Mouse (Mus musculus) lung, postnatal 25 days (tissue): Measurements from ENCODE around the gene Akap1.

Source experiments
- DNase-seq: peaks from one replicate; pipeline ENCODE4 v3.0.0; 2022; ENCODE audit warnings: low spot score

The Akap1 gene

DNA sequence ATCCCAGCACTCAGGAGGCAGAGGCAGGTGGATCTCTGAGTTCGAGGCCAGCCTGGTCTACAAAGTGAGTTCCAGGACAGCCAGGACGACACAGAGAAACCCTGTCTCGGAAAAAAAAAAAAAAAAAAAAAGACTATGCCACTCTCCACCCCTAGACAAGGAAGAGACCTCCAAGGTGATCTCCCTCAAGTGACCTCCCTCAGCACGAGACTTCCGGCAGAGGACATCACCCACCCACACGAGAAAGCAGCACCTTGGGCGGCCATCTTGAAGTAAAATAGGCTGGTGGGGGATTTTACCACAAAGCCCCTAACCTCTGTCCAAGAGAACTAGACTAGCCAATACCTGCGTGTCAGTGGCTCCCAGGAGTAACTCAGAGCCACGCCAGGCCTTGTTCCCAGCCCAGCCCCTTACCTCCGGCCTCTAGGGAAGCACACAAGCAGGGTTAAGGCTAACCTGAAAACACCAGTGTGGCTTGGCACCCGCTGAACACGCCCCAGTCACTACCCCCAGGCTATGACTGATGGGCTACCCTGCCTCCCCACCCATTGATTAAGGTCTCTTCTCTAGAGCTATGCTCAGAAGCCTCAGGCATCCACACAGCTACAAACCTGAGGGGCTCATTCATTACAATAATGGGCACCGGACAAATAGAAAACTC, 21.9 kb downstream of the Akap1 start:
- no peak for DNase-seq

DNA sequence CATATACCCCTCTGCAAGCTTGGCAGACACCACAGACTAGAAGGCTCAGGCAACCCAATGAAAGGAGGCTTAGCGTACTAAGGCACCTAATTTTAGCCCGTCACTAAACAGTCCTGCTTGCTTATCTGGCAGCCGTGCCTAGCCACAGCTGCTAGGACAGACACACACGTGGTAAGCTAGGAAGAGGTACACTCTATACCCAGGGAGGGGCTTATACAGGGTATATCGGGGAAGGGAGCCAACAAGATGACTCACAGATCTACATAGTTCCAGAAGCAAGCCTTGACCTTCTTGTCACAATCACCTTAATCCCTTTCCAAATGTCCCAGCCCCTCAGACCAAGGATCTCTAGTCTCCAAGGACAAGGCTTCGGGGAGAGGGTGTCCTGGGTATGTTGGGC, 23.0 kb downstream of the Akap1 start:
- DNase-seq: no peak

GRCm38 (mm10) chr11:88840724-88841350, 23.5 kb downstream of the Akap1 start:
- DNase-seq: no peak

GRCm38 (mm10) chr11:88840292-88840691, 24.1 kb downstream of the Akap1 start:
- no peak for DNase-seq

DNA sequence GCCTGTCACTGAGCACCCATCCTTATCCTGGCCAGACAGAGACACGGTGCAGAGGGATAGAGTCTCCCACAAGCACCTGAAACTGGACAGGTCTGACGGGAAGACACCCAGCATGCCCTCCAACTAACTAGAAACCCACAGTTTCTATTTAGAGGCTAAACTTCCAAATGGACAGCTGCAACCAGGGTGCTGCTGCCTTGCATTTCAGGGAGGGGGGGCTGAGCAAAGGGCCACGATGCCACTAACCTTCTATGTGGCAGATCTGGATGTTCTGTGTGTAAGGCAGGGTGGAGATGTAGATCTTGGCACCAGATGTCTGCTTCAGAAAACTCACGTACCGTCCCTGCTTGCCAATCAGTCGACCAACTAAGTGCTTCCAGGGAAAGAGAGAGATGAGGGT, 25.0 kb downstream of the Akap1 start:
- DNase-seq: no peak

DNA sequence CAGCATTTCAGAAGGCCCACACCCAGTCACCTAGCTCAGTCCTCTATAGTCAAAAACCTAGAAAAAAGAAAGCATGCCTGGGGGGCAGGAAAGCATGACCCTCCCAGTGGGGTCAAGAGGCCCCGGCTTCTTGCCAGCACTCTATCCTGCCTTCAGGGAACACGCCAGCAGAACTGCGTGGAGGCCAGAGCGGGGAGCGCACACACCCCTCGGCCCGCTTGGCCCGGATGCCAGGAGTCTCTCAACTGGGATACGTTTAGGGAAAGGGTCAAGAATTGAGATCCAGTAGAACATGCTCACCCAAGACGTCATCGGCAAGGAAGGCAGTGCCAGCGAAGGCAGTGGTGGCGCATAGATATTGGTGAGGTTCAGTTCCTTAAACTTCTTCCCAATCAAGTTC, 25.8 kb downstream of the Akap1 start:
- DNase-seq: no peak

DNA sequence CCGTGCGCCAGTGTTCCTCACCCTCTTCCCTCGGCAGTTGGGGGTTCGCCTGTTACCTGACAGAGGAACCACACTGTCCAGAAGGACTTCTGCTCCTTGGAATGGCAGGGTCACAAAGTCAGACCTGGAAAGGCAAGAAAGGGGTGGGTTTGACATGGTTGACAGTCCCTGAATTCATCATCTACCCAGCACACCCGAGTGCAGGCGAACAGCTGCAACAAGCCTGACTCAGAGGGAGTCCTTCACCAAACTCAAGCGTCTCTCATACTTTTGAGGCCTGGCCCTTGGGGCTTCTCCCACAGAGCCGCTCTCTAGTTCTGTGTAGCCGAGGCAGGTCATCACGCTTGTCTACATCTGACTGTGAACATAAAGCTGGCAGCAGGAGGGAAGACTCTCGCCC, 29.8 kb downstream of the Akap1 start:
- no peak for DNase-seq

GRCm38 (mm10) chr11:88834134-88834533, 30.3 kb downstream of the Akap1 start:
- DNase-seq: no peak

- DNase-seq: no peak
These were observed 31.3 kb downstream of the Akap1 start for GRCm38 (mm10) chr11:88833099-88833498.

DNA sequence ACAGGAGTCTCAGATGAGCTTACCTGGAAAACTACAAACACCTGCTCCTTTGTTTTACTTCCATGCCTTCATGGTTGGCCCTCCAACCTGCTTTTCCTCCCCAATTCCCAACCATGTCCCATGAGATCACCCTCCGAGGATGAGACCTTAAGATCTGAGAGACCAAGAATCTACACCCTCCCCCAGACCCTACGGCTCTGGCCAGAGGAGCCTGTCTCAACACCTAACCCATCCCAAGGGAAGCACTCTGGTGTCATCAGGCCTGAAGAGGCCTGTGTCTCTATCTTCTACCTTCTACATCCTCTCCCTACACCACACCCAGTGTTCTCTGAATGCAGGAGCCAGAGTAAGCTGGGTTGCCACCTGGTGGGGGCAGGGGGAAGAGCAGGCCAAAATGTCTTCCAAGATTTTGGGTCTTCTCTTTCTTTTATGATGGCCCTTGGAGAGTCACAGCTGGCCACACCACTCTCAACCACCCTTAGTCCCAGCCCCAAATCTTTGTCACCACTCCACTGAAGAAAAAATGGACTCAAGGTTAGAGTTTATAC, 34.1 kb downstream of the Akap1 start:
- DNase-seq: no peak

DNA sequence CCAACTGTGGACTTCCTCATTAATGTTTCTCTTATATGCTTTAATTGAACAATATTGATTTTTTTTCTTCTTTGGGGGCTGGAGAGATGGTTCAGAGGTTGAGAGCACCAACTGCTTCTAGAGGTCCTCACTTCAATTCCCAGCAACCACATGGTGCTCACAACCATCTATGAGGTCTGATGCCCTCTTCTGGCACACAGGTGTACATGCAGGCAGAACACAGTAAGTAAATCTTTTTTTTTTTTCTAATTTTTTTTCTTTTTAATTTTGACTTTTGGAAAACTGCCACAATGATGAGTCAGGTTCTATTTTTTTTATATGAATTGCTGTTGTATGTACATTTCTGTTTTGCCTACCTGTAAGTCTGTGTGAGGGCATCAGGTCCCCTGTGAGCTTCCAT, 35.9 kb downstream of the Akap1 start:
- DNase-seq: no peak

- no peak for DNase-seq
These were observed 38.5 kb downstream of the Akap1 start for GRCm38 (mm10) chr11:88825909-88826308.

- peak; percentile 76 for DNase-seq
These were observed 41.4 kb downstream of the Akap1 start for GRCm38 (mm10) chr11:88822991-88823390.

DNA sequence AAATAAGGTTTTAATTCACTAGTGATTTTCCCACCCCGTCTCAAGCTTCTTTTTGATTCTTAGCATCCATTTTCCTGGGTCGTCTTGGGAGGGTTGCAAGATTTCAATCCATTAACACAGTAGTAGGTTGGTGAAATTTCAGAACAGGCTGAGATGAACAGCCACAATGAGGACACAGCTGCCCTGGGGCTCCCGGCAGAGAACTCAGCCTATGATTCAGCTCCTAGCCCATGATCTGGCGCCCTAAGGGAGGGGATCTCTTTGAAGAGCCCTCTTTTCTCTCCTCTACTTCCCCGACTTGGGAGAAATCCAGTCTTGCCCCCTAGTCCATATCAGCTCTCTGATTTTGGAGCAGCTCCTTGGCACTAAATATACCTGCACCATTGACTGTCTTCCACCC, 41.9 kb downstream of the Akap1 start:
- no peak for DNase-seq

GRCm38 (mm10) chr11:88820742-88821576, 43.4 kb downstream of the Akap1 start:
- DNase-seq: peak; percentile 75

GRCm38 (mm10) chr11:88820253-88820652, 44.1 kb downstream of the Akap1 start:
- DNase-seq: no peak

GRCm38 (mm10) chr11:88817061-88817460, 47.3 kb downstream of the Akap1 start:
- DNase-seq: no peak

DNA sequence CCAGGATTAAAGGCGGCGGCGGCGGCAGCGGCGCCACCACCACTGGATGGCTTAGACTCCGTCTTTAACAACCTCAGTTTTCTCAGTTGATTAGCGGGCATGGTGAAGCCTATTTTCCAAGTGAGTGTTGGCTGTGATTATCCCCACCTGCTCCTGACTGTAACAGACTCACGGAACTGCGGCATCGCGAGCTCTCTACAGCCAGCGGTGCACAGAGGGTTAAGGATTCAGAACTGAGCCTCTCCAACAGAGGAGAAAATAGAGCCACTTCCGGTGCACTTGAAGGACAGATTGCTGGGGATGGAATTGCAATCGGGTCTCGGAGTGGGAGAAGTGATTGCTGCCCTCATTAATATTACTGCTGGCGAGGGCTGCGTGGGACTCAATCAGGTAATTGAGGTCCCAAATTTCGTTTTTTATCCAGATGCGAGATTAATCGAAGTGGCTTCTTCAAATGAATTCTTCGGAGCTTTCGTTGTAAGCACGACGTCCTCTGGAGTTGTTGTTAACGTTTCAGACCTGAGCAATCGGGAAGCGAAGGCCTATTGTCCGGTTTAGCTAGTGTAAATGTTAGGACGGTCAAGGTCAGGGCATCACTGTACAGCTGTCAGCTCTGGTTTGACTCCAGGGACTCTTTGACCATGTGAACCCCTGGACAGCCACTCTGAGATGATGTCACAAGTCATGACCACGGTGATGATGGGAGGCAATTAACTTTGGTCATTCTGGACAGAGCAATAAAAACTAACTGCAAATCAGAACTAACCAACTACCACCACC, 61.0 kb downstream of the Akap1 start:
- DNase-seq: no peak

GRCm38 (mm10) chr11:88796207-88796606, 68.2 kb downstream of the Akap1 start:
- DNase-seq: no peak

DNA sequence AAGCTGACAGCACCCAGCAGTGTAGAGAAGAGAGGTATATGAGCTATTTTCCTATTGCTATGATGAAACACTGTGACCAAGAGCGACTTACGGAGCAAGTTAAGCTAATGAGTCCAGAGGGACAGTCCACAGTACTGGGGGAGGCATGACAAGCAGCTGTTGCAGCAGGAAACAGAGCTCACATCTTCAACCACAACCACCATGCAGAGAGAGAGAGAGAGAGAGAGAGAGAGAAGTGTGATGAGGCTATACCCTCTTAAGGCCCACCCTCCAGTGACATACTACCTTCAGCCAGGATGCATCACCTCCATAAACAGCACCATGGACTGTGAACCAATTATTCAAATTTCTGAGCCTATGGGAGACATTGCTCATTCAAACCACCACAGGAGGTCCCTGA, 74.5 kb downstream of the Akap1 start:
- no peak for DNase-seq

- DNase-seq: peak; percentile 12
These were observed 77.6 kb downstream of the Akap1 start for GRCm38 (mm10) chr11:88786816-88787215.

DNA sequence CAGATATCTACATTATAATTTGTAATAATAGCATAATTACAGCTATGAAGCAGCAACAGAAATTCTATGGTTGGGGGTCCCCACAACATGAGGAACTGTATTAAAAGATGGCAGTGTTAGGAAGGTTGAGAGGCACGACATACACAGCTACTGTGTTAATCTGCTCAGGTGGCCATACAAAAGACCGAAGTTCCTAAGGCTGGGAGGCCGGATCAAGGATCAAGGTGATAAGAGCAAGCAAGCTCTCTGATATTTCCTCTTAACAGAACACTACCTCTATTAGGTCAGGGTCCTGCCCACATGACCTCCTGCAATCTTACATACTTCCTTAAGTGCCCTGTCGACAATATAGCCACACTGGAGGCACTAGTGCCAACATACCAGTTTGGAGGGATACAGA, 80.9 kb downstream of the Akap1 start:
- no peak for DNase-seq
